Mouse (Mus musculus) testis, postnatal 10 days (tissue): ENCODE data around the gene Ace.
"Not testable (repeated sequence)": the region's sequence is repeated elsewhere in the genome, so short reads cannot be mapped to it uniquely, and the experiment has no call there.

Source experiments
- DNase-seq: peaks from one replicate; pipeline ENCODE4 v3.0.0; 2021; ENCODE audit warnings: low spot score

Ace gene

DNA sequence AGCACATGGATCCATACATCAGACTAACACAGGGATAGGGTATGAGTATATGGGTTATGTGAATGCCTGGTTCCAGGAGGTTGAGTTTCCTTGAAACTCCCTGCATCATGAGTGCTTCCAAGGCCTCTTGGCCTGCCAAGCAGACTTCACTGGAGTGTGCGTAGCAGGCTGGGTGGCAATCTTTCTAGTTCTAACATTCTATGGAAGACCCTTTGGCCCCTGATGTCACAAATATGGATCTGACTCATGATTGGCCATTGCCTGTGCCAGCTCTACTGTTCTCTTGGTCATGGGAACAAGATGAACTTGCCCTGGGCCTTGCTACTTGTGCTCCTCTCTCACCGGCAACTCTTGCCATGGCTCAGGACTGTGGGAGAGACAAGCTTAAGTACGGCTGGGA is 26.6 kb downstream of the Ace start, which contains the start of gene Ace3:
Gene Ace3 (plus strand): TSS at position 301 of the 400 bp plus-strand sequence.
- no peak for DNase-seq

DNA sequence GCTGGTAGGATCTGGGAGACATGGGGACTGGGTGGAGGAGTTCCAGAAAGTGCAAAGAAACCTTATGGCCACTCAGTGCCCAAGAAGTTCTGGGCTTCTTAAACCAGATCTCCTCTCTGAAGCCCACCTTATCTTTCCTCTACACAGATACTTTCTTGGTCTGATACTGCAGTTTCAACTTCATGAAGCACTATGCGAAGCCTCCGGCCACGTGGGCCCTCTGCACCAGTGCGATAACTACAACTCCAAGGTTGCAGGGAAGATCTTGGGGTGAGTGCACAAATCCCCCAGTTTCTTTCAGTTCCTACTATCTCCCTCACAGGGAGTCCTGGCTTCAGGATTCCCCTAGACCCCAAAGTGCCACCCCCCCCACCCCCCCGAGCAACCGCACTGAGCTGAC is 32.3 kb downstream of the Ace start:
- no peak for DNase-seq

DNA sequence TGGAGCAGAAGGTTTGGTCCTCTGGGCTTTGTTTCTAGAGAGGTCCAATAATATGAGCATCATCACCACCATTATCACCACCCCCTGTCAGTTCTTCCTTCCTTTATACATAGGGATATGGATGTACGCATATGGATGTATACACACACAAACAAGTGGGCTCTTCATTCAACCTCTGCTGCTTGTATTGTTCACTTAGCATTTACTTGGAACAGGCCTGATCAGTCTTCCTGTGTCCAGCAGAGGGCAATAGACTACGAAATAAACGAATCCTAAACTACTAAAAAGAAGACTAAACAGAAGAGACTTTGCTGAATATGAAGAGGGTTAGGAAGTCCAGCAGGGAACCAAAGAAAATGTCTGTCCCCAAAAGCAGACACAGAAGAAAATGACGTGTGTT is 34.0 kb downstream of the Ace start:
- DNase-seq = no peak

DNA sequence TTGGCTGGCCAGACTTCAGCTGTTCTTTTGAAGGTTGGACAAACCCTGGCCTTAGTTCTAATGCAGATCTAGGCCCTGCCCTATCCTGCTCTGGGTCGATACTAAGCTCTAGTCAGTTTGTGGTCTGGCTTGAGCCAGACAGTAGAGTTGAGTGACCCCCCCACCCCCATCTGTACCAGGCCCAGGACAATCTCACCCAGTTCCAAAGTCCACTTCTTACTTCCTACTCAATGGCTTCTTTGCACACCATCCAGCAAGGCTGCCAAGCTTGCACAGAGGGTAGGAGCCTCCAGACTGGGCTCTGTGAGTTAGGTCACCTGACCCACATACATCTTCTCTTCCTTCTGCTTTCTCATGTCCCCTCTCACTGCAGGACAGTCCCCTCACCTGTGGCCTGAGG is 36.8 kb downstream of the Ace start:
- no peak for DNase-seq

DNA sequence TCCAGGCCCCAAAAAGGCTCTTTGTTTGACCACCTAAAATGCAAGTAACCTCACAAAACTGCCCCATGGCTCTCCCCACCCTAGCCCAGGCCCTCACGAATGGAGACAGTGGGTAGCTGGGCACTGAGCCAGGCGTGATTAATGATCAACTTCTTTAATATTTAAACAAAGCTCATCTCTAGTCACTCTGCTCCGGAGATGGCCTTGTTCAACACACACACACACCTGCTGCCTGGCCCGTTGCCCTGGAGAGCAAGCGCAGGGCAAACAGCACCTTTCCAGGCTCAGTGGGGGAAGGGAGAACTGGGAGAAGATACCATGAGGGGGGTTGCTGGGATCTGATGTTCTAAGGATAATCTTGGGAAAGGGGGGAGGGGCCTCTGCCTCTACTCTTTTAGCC is 38.2 kb downstream of the Ace start:
- no peak for DNase-seq

DNA sequence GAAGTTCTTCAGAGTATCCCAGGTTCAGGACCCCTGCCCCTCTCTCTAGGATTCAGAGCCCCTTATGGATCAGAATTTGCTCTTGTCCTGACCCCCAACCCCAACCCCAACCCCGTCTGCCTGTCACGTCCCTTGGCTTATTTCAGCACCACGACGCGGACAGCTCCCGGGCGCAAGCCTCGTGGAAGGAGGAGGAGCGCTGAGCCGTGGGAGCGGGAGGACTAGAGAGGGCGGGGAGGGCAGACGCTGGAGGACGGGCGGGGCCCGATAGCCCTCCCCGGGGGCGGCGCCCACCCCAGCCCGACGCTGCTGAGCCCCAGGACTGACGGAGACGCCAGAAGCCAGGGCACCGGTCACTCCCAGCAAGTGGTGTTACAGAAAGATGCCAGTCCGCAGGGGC is 40.1 kb downstream of the Ace start, which contains the start of gene Kcnh6:
Gene Kcnh6 (plus strand): TSS at position 304 of the 400 bp plus-strand sequence.
- peak; percentile 90 for DNase-seq

DNA sequence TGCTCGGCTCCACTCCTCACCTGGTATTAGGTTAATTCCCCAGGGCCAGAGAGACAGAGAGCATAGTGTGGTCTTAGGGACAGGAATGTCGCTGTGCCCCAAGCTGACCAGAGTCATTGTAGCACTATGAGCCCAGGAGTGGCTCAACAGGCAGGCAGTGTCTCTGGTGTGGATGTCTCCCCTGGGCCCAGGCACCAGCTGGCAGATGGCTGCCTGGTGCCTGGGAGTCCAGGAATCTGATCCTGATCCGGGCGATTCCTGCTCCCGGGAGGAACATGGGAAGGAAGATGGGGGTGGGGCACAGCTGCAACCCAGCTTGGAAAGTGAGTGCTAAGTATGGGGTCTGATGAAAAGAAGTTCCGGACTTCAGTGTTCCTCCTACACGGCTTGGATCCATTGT is 45.0 kb downstream of the Ace start:
- DNase-seq = no peak

DNA sequence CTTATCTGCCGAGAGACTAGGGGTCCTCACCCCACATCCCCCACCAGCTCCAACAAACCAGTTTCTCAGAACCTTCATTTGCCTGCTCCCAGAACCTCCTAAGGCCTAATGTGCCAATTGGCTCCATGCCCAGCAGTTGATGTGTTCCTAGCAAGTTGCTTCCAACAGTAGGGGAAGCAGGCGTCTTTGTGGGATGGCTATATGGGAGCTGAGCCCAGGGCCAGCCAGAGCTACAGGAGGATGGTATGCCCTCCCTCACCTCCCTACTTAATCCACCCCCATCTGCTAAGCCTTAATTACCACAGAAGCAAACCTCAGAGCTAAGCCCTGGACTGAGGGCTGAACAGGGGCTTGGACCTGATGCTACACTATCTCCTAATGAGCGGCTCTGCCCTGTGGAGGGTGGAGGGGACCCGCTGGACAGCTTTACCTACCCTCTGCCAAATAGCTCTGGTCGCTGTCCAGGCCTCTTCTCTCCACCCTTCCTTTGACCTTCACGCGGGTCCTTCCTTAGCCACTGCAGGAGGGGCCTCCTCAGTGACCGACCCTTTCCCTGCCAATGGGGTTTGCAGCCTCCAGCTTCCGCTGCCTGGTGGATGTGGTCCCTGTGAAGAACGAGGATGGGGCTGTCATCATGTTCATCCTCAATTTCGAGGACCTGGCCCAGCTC is 45.9 kb downstream of the Ace start:
- DNase-seq = peak; percentile 68

DNA sequence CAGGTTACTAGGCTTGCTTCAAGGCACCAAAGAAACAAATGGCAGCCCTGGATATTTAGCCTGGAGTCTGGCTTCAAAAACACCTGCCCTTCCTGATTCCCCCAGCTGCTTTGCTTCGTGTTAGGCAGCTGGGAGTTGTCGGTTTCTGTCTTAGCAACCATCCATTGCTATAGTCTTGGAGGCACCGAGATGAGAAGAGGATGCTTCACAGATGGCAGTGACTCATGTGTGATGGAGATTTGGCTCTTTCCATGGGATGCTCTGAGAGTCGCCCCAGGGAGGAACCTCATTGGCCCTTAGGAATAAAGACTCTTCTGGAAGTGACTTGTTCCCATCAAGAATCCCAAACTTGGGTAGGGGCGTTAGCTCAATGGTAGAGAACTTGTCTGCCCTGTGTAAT is 48.7 kb downstream of the Ace start:
- no peak for DNase-seq

DNA sequence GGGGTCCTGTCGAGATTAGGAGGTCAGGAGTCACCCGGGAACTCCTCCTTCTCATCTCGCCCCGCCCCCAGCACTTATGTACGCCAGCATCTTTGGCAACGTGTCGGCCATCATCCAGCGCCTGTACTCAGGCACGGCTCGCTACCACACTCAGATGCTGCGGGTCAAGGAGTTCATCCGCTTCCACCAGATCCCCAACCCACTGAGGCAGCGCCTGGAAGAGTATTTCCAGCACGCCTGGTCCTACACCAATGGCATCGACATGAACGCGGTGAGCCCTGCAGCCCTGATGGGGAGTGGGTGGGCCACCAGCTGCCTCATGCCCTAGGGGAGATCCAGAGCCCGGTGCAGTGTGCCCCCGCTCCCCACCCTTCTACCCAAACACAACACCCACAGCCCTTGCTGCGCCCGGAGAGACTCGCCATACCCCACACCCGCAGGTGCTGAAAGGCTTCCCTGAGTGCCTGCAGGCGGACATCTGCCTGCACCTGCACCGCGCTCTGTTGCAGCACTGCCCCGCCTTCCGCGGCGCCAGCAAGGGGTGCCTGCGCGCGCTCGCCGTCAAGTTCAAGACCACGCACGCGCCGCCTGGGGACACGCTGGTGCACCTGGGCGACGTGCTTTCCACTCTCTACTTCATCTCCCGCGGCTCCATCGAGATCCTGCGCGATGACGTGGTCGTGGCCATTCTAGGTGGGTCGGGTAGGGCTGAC is 52.5 kb downstream of the Ace start:
- no peak for DNase-seq

DNA sequence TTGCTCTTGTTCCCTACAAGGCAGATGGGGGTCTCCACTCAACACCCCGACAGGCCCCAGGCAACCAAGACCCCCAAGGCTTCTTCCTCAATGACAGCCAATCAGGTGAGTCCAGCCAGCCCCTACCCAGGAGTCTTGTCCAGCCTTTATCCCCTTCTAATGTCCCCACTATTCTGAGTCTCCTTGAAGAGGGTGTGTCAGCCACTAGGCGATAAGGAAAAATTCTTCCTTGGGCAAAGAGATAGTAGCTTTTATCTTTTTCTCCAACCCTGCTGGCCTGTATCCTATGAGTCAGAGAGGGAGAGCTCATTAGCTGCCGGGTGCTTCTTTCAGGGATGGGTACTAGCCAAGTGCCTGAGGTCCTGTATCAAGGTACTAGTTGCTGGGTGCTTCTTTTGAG is 58.0 kb downstream of the Ace start:
- no peak for DNase-seq

DNA sequence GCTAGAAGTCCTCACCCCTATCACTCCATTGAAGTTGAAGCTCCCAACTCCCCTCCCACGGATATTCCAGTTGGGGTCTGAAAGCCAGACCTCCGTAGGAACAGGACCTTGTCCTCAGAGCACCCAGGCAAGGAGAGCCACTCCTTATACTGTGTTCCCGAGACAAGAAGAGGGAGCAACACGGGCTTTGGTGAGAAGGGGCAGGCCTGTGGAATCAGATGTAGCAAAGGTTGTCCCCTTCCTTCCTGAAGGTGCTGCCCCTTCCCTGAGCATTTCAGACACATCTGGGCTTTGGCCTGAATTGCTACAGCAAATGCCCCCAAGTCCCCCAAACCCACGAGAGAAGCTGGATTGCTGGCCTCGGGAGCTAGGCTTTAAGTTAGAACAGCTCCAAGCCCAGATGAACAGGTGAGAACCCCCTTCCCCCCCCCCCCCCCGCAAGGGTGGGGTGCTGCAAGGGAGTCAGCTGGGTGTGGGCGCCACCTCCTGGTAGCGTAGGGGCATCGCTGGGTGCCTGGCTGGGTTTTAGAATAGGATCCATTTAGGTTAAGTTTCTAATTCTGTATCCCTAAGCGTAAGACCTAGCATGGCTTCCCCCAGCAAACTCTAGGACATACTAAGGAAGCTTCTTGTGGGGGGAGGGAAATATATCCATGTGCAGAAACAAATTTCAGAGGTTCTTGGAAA is 58.9 kb downstream of the Ace start:
- DNase-seq = peak; percentile 79

DNA sequence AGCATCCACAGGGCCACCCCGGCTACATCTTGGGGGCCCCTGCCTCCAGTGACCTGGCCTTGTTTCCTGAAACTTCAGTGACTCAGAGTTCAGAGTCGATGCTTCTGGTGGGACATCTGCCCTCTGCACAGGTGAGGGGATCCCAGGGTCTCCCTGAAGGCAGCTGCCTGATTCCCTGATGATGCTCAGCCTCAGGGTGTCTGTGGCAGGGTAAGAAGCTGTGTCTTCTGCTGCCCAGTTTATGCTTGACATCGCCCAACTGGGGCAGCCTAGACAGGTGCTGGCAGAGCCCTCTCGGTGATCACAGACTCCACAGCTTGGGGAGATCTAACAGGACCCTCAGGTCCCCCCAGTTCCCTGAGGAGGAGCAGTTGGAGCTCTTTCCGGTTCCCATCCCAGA is 59.9 kb downstream of the Ace start:
- no peak for DNase-seq

DNA sequence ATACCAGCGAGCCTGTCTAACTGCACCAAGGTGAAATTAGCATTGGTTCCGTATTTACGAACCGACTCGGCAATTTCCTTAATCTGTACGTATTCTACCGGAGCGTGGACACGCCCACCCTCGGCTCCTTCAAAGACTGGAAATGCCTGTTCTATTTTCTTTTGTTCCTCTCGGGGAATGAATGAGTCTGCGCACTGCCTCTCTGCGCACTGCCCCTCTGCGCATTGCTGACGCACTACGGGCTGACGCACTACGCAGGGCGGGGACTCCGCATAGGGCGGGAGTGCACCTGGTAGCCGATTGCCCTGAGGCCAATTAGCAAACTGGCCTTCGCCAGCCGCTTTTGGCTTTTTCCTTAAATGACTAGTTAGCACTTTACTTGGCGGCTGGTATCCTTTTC is 64.3 kb downstream of the Ace start:
- not testable (repeated sequence) for DNase-seq

DNA sequence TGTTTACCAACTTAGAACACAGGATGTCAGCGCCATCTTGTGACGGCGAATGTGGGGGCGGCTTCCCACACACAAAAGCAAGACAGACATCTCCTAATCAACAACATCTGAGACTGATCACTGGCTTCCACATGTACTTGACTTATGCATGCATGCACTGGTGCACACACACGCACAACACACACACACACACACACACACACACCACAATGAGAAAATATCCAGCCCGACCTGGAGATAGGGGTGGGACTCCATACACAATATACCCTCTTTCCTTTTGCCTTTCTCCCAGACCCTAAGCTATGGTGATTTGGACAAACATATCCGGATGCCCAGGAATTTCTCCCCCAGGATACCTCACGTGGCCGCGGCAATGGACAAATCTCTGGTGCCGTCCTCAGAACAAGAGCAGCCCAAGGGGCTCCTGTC is 65.8 kb downstream of the Ace start:
- no peak for DNase-seq

DNA sequence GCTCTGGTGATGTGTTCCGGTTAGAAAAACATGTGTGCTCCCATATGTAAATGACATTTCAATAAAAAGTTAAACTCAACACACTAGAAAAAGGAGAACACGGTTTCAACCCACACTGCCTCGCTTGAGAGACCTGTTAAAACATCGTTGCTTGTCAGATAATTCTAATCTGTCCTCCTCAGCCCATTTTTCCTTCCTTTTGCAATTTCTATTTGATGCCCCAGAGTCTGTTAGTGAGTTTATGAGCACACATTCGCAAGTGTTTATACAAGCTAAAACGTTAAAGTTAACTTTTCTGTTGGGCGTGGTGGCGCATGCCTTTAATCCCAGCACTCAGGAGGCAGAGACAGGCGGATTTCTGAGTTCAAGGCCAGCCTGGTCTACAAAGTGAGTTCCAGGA is 67.2 kb downstream of the Ace start:
- DNase-seq = no peak

DNA sequence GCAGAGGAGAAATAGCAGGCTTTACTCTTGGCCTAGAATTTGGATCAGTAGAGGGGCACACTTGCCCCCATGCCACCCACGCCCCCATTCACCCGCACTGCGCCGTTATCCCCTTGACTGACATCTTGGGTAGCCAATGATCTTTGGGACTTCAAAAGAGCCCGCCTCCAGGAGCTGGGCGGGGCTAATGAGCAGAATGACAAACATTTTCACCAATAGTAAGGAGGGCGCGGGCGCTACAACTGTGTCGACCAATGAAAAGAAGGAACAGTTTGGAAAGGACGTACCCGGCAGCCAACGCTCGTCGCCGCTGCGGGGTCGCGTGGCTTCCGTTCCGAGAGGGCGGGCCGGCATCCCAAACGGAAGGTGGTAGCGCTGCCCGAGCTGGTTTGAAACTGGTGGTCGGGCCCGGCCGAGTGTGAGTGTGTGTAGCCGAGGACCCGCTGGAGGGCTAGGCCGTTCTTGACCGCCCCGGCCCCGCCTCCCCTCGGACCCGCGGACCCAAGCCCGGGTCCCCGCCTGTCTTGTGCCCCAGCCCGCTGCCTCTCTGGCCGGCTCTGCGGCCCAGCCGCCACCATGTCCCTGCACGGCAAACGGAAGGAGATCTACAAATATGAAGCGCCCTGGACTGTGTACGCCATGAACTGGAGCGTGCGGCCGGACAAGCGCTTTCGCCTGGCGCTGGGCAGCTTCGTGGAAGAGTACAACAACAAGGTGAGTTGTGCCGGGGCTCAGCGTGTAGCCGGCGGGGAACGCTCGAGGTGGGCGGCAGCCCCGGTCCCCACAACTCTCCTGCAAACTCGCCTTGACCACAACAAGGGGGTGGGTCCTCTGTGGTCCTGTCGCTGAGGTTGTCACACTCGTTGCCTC is 69.0 kb downstream of the Ace start, which contains the start of gene Dcaf7:
Gene Dcaf7 (plus strand): TSS at position 325 of the 870 bp plus-strand sequence.
- peak; percentile 95 for DNase-seq

DNA sequence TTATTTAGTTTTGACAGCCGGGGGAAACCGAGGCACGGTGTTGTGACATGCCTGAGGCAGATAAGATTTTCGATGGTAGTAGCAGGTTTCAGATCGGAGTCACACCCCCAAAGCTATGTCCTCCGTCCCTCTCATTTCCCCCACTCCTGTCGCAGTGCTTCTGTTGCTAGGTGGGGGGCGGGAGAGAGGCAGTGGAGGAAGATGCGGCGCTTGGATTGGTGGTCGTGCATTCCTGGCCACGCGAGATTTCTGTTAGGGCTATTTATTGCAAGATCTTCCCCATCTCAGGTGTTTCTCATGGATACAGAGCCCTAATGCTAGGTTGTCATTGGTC is 69.6 kb downstream of the Ace start:
- no peak for DNase-seq
